Mouse (Mus musculus) hindbrain, postnatal 0 days (tissue): Measurements from ENCODE around the gene Psmd8. TPM values are rescaled to one million over a fixed set of nuclear protein-coding genes. Genes with fewer than 3 reads are reported as not detected.
A peak's percentile ranks its signal among the peaks of the same experiment; 100 is the strongest.

ENCODE experiments used
- ATAC-seq: fragments of 200-750 bp; cut with Nextera tagmentation; 2 replicates; pipeline ENCODE4 v1.8.0; 2017; ENCODE audit warnings: mild to moderate bottlenecking, moderate TSS enrichment, moderate library complexity
- DNase-seq: peaks from one replicate; pipeline ENCODE4 v3.0.0-alpha.2; 2015; ENCODE audit warnings: low spot score
- H3K27ac ChIP-seq: fragments of 300-500 bp; sonication (generic); 2 replicates; pipeline ENCODE4 v1.5.1; 2014; ENCODE audit warnings: mild to moderate bottlenecking
- H3K27me3 ChIP-seq: fragments of 300-500 bp; sonication (generic); 2 replicates; pipeline ENCODE4 v1.6.1; 2014; ENCODE audit warnings: low read length, mixed read lengths; ENCODE audit not compliant: insufficient read depth
- H3K36me3 ChIP-seq: fragments of 300-500 bp; sonication (generic); 2 replicates; pipeline ENCODE4 v1.6.1; 2014; ENCODE audit warnings: low read length, mixed read lengths; ENCODE audit not compliant: insufficient read depth
- H3K4me1 ChIP-seq: fragments of 300-500 bp; sonication (generic); 2 replicates; pipeline ENCODE4 v1.6.1; 2014; ENCODE audit warnings: antibody characterized with exemption, low read length, mixed read lengths; ENCODE audit not compliant: insufficient read depth
- H3K4me2 ChIP-seq: fragments of 300-500 bp; sonication (generic); 2 replicates; pipeline ENCODE4 v1.6.1; 2014; ENCODE audit warnings: low read depth, mild to moderate bottlenecking, low read length, moderate library complexity, mixed read lengths
- H3K4me3 ChIP-seq: fragments of 300-500 bp; sonication (generic); 2 replicates; pipeline ENCODE4 v1.5.1; 2014; ENCODE audit warnings: low read length
- H3K9ac ChIP-seq: fragments of 300-500 bp; sonication (generic); replicated peaks from 2 replicates; pipeline ENCODE4 v1.6.1; 2014; ENCODE audit warnings: mild to moderate bottlenecking, low read length, moderate library complexity, mixed read lengths
- H3K9me3 ChIP-seq: fragments of 300-500 bp; sonication (generic); 2 replicates; pipeline ENCODE4 v1.6.1; 2016; ENCODE audit warnings: low read length, mixed read lengths
- CTCF ChIP-seq: IDR thresholded peaks from 2 replicates; pipeline ENCODE4 v1.5.1; 2016; ENCODE audit warnings: antibody characterized with exemption, control low read depth, low read depth
- WGBS: fragments of 180-500 bp; shearing (Covaris S2); extraction: QIAGEN DNeasy Blood & Tissue Kit; methylation state at CpG from one replicate; pipeline ENCODE4 v1.1.7; 2014; 5-methylcytosine and 5-hydroxymethylcytosine counted together
- polyA plus RNA-seq: library from polyadenylated mRNA; unstranded; fragments of >200 nt; fragmentation: Nextera tagmentation; extraction: Ambion mirVana; gene quantifications from 2 replicates; pipeline ENCODE4 v1.2.1, GENCODE M21; 2015
- total RNA-seq: library from RNA; depleted of rRNA; stranded (reverse); fragments of >200 nt; gene quantifications from 2 replicates; pipeline ENCODE4 v1.2.3, GENCODE M21; 2014

Psmd8 gene
- total and polyA plus RNA-seq, 2 experiments from 2014 or later, result 285 to 320 TPM

- H3K9me3 ChIP-seq, result no peaks in the 10 kb centered on the region
- WGBS, result under 1% methylated on average over 30 of the region's 30 CpGs
- peak; percentile 80 for DNase-seq
- peak within 1 kb of the TSS; percentile 92 for H3K27ac ChIP-seq
- H3K4me3 ChIP-seq, result peak within 1 kb of the TSS; percentile 80
- peaks cover 12% of the 10 kb centered on the region for H3K4me1 ChIP-seq
- no peak for TF ChIP-seq CTCF
- H3K27me3 ChIP-seq, result peaks cover 26% of the 10 kb centered on the region; the same call in 1 of the 2 replicates
- peak within 1 kb of the TSS; percentile 78 for H3K9ac ChIP-seq
- peaks cover 23% of the 10 kb centered on the region for H3K36me3 ChIP-seq
- peak; percentile 77 for ATAC-seq
- H3K4me2 ChIP-seq, result peak within 1 kb of the TSS; percentile 83
These were observed 10.3 kb downstream of the Psmd8 start, which contains the start of the genes Ggn and Spred3 for GRCm38 (mm10) chr7:29170066-29170754. Gene Ggn (plus strand): TSS chr7:29170210. Gene Spred3 (minus strand): TSS chr7:29170411.

DNA sequence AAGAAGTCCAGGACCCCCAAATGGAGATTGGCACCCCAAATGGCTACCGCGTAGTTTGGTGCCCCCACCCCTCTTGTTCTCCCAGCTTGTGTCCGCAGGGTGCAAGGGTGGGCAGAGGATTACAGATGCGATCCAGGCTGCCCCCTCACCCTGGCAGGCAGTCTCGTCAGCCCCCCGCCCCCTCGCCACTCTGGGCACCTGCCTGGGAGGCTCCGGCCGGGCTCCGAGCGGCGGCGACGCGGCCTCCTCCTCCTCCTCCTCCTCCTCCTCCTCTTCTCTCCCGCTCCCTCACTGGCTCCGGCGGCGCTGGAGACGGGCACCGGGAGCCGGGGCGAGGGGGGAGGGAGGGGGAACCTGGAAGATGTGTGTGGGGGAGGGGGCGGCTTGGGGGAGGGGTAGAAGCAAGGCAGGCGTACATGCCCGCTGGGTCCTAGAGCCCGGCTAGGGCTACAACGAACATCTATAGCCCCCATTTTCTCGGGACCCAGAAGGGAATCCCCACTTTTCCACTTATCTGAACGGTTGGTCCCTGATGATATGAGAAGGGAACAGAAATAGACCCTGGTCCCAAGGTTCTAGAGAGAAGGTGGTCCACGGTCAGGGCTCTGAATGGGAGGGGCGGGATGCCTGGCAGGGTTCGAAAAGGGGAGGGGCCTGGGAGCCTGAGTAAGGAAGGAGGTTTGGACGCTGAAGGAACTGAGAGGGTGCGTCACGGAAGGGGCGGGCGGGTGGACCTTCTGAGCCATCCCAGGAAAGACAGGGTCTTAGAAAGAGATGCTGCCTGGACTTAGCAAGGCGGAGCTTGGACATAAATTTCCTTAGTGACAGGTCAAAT is 11.1 kb downstream of the Psmd8 start:
- H3K27ac ChIP-seq, result peak overlapping the region; percentile 92
- peak overlapping the region; percentile 80 for H3K4me3 ChIP-seq
- 1% methylated on average over 30 of the region's 39 CpGs for WGBS
- H3K9me3 ChIP-seq, result no peaks in the 10 kb centered on the region
- TF ChIP-seq CTCF, result no peak
- ATAC-seq (peak; percentile 88), DNase-seq (peak; percentile 90)
- H3K4me1 ChIP-seq, result peaks cover 12% of the 10 kb centered on the region
- H3K27me3 ChIP-seq, result peaks cover 26% of the 10 kb centered on the region; the same call in 1 of the 2 replicates
- H3K36me3 ChIP-seq, result peaks cover 20% of the 10 kb centered on the region
- H3K9ac ChIP-seq, result peak overlapping the region; percentile 78
- peak overlapping the region; percentile 83 for H3K4me2 ChIP-seq

DNA sequence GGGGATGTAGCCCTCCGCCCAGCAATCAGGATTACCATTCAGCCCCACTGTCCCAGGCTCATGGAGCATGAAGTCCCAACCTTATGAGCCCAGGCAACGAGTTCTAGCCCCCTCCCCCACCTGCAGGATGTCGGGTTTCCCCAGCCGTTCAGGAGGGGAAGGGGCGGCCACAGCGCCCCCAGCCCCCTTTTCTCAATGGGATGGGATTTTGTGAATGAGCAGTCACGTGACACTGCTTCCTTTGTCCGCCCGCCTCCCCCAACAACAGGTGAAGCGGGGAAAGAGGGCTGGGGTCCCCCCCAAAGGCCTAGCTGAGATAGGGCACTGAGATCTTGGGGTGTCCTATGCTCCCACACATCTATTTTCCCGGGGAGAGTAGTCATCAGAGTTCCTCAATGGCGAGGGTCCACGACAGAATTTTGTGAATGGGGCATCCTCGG is 11.7 kb downstream of the Psmd8 start:
- Histone ChIP-seq H3K36me3 (peaks cover 16% of the 10 kb centered on the region; the same call in 1 of the 2 replicates), H3K9ac (peak overlapping the region; percentile 78), H3K4me1 (peaks cover 12% of the 10 kb centered on the region), H3K4me3 (peak overlapping the region; percentile 80), H3K27me3 (peaks cover 21% of the 10 kb centered on the region; the same call in 1 of the 2 replicates), H3K4me2 (peak overlapping the region; percentile 83), H3K27ac (peak overlapping the region; percentile 92), H3K9me3 (no peaks in the 10 kb centered on the region)
- ATAC-seq, result peak; percentile 18; the same call in 1 of the 2 replicates
- under 1% methylated on average over 14 of the region's 14 CpGs for WGBS
- peak; percentile 75 for DNase-seq
- TF ChIP-seq CTCF, result peak; percentile 20; the same call in 1 of the 2 replicates

DNA sequence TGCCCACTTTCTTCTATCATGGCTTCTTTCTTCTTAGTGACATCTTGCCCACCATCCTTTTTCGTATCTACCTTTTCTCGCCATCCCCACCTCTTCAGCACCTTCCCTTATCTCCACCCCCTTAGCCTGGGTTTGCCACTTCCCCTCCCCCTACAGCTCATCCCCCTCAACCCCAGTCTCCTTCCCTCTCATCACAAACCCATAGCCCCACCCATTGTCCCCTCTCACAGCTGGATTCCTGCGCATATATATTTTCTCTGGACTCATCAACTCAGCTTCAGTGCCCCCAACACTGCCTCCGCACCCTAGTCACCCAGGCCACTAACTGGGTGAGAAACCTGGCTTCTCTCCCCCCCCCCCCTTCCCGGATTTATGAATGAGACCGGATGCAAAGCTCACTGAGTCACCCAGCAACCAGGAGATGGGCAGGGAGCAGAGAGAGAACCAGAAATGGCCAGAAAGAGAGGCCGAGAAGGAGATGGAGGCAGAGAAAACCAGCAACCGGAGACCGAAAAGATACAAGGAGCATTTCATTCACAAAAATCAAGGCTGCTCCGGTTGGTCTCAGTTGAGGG is 12.3 kb downstream of the Psmd8 start:
- H3K4me1 ChIP-seq, result peaks cover 12% of the 10 kb centered on the region
- H3K9me3 ChIP-seq, result no peaks in the 10 kb centered on the region
- peak overlapping the region; percentile 83 for H3K4me2 ChIP-seq
- peak overlapping the region; percentile 80 for H3K4me3 ChIP-seq
- DNase-seq (no peak), ATAC-seq (0 out of 2 replicates have a peak, but pooled peaks have one; percentile 1)
- peak overlapping the region; percentile 92 for H3K27ac ChIP-seq
- no peak for TF ChIP-seq CTCF
- peak overlapping the region; percentile 78 for H3K9ac ChIP-seq
- H3K27me3 ChIP-seq, result peaks cover 15% of the 10 kb centered on the region; the same call in 1 of the 2 replicates
- 3% methylated on average over 10 of the region's 10 CpGs for WGBS
- H3K36me3 ChIP-seq, result peaks cover 10% of the 10 kb centered on the region; the same call in 1 of the 2 replicates

GRCm38 (mm10) chr7:29167656-29168055 is 12.8 kb downstream of the Psmd8 start:
- Histone ChIP-seq H3K27me3 (peaks cover 10% of the 10 kb centered on the region; the same call in 1 of the 2 replicates), H3K4me2 (peak overlapping the region; percentile 83), H3K36me3 (peaks cover 9% of the 10 kb centered on the region; the same call in 1 of the 2 replicates), H3K4me1 (peaks cover 12% of the 10 kb centered on the region), H3K9me3 (no peaks in the 10 kb centered on the region), H3K27ac (peak overlapping the region; percentile 92; the same call in 1 of the 2 replicates), H3K4me3 (peak overlapping the region; percentile 80), H3K9ac (peak overlapping the region; percentile 78)
- no peak for TF ChIP-seq CTCF
- ATAC-seq (no peak), DNase-seq (no peak)
- WGBS, result 17% methylated on average over 19 of the region's 19 CpGs
